Mouse (Mus musculus) brain, embryonic 14.5 days (tissue): ENCODE measurements around the gene Dcaf5. TPM values are rescaled to one million over a fixed set of nuclear protein-coding genes. Genes with fewer than 3 reads are reported as not detected.

Experiments used
- DNase-seq: peaks from one replicate; pipeline ENCODE4 v3.0.0-alpha.2; 2011; ENCODE audit warnings: low read depth
- CTCF ChIP-seq: fragments of 200-500 bp; IDR thresholded peaks from 2 replicates; pipeline ENCODE4 v1.5.1; 2012; ENCODE audit warnings: inconsistent platforms, mild to moderate bottlenecking, moderate library complexity, borderline replicate concordance; ENCODE audit not compliant: insufficient read depth, insufficient read length; ENCODE audit errors: extremely low read depth
- POLR2A ChIP-seq: fragments of 200-500 bp; IDR thresholded peaks from 2 replicates; pipeline ENCODE4 v1.6.1; 2012; ENCODE audit warnings: mild to moderate bottlenecking, inconsistent platforms, borderline replicate concordance; ENCODE audit not compliant: poor library complexity, insufficient read depth, insufficient read length, severe bottlenecking; ENCODE audit errors: extremely low read depth
- polyA plus RNA-seq: library from polyadenylated mRNA; depleted of rRNA; stranded (reverse); fragments of >200 nt; gene quantifications from 2 replicates; pipeline ENCODE4 v1.2.3, GENCODE M21; 2012

Dcaf5 gene
- polyA plus RNA-seq, 1 experiment: 53.7 TPM

- TF ChIP-seq CTCF (no peak), POLR2A (no peak)
- no peak for DNase-seq
Observed at GRCm38 (mm10) chr12:80404139-80404538, 32.3 kb downstream of the Dcaf5 start.

GRCm38 (mm10) chr12:80399147-80399546, 37.3 kb downstream of the Dcaf5 start:
- TF ChIP-seq POLR2A: no peak
- TF ChIP-seq CTCF: no peak
- DNase-seq: no peak

GRCm38 (mm10) chr12:80396397-80396796, 40.0 kb downstream of the Dcaf5 start:
- TF ChIP-seq CTCF (no peak), POLR2A (no peak)

GRCm38 (mm10) chr12:80395270-80395669, 41.1 kb downstream of the Dcaf5 start:
- TF ChIP-seq CTCF (no peak), POLR2A (no peak)

More at GRCm38 (mm10) chr12:80396397-80396796, 40.0 kb downstream of the Dcaf5 start:
- no peak for DNase-seq

GRCm38 (mm10) chr12:80394045-80394444, 42.4 kb downstream of the Dcaf5 start:
- no peak for DNase-seq
- TF ChIP-seq POLR2A (no peak), CTCF (no peak)

More at GRCm38 (mm10) chr12:80395270-80395669, 41.1 kb downstream of the Dcaf5 start:
- DNase-seq: no peak

GRCm38 (mm10) chr12:80389448-80389847, 47.0 kb downstream of the Dcaf5 start:
- peak; percentile 67 for DNase-seq
- peak; percentile 48; the same call in 1 of the 2 replicates for TF ChIP-seq CTCF
- TF ChIP-seq POLR2A: no peak

GRCm38 (mm10) chr12:80387326-80387725, 49.1 kb downstream of the Dcaf5 start:
- no peak for DNase-seq
- TF ChIP-seq POLR2A (no peak), CTCF (no peak)

- no peak for DNase-seq
- TF ChIP-seq POLR2A (no peak), CTCF (no peak)
Observed at GRCm38 (mm10) chr12:80385361-80385760, 51.0 kb downstream of the Dcaf5 start.

- no peak for DNase-seq
- no peak for TF ChIP-seq POLR2A
- no peak for TF ChIP-seq CTCF
Observed at GRCm38 (mm10) chr12:80383478-80383877, 52.9 kb downstream of the Dcaf5 start.

- no peak for TF ChIP-seq CTCF
- no peak for TF ChIP-seq POLR2A
- no peak for DNase-seq
Observed at GRCm38 (mm10) chr12:80382794-80383193, 53.6 kb downstream of the Dcaf5 start.

GRCm38 (mm10) chr12:80379831-80380457, 56.5 kb downstream of the Dcaf5 start:
- DNase-seq: peak; percentile 87
- no peak for TF ChIP-seq CTCF
- TF ChIP-seq POLR2A: no peak

- DNase-seq: peak; percentile 47
- TF ChIP-seq POLR2A: no peak
- no peak for TF ChIP-seq CTCF
Observed at GRCm38 (mm10) chr12:80379393-80379792, 57.0 kb downstream of the Dcaf5 start.

- peak; percentile 84 for DNase-seq
Observed at GRCm38 (mm10) chr12:80377604-80378003, 58.8 kb downstream of the Dcaf5 start.

GRCm38 (mm10) chr12:80375721-80376120, 60.7 kb downstream of the Dcaf5 start:
- no peak for TF ChIP-seq POLR2A
- TF ChIP-seq CTCF: no peak
- no peak for DNase-seq

More at GRCm38 (mm10) chr12:80377604-80378003, 58.8 kb downstream of the Dcaf5 start:
- TF ChIP-seq CTCF (peak; percentile 63; the same call in 1 of the 2 replicates), POLR2A (no peak)
